Mouse (Mus musculus): ENCODE results near the gene Olfr1474. TPM values are rescaled to one million over a fixed set of nuclear protein-coding genes. Genes with fewer than 3 reads are reported as not detected.
"Not testable (repeated sequence)": the region's sequence is repeated elsewhere in the genome, so short reads cannot be mapped to it uniquely, and the experiment has no call there.

Olfr1474 gene
- not detected for total RNA-seq (2022)

DNA sequence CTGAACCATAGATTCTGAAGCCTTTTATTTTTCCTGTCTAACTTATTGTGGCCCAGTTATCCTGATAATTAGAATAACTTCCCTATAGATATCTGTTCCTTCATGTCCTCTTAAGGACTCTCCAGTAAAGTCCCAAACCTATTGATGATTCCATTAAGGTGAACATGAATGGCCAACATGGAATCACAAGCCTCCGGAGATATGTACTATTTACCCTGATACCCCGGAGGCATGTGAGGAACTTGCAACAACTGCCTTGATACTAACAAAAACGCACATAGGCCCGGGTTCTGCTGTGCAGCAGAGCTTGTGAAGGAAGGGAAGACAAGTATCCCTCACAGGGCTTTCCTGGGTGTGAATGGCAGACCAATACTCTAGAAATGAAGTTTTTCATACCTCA lies at the start of gene Olfr1474:
Gene Olfr1474 (plus strand): TSS at position 301 of the 400 bp plus-strand sequence.
- DNase-seq (ENCODE audit: low spot score in 2 of 2), result not testable (repeated sequence)

- not testable (repeated sequence) for DNase-seq (ENCODE audit: low spot score in 2 of 2)
Measured at GRCm38 (mm10) chr19:13443109-13443508, 26.3 kb upstream of the Olfr1474 start, which contains the start of gene Olfr1471. Olfr1471 (plus strand) TSS chr19:13443409.

GRCm38 (mm10) chr19:13455986-13456385 lies 13.4 kb upstream of the Olfr1474 start, which contains the start of gene Olfr1472:
Olfr1472 (minus strand) TSS chr19:13456086.
- no peak for DNase-seq (ENCODE audit: low spot score in 2 of 2)

DNA sequence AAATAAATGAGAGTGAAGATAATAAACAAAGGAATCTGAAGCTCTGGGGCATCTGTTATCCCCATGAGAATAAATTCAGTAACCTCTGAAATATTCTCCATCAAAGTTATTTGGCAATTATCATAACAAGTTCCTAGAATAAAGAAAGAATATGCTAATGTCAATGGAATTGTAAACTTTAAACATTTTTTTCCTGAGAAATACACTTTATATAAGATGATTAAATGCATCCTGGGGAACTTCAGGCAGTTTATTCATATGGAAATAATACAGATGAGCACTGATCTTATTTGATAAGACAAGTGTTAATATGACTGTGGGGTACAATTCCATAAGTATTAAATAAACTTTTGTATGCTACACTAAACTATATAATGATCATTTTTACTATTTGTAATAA lies 10.7 kb downstream of the Olfr1474 start, which contains the start of gene Olfr1475:
Gene Olfr1475 (minus strand): TSS at position 101 of the 400 bp plus-strand sequence.
- DNase-seq (ENCODE audit: low spot score in 2 of 2), result no peak

DNA sequence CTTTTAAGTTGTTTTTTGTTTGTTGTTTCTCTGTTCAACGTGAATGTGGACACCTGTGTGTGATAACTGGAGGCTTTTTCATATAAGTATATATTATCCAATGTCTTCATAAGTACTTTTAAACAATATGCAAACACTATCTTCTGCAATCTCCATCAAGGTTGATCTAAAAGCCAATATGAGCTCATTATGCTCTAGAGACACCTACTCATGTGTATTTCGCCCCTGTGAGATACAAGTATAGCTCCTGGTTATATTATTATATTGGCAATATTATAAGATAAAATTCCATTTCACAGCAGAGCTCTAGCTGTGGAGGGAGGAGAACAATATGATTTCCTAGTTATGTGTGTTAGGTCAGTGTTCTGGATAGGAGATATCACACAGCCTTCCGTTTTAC lies 30.9 kb downstream of the Olfr1474 start, which contains the start of gene Olfr1477:
Gene Olfr1477 (plus strand): TSS at position 301 of the 400 bp plus-strand sequence.
- no peak for DNase-seq (ENCODE audit: low spot score in 2 of 2)

Other genes with a start within 250 kb of the Olfr1474 start
- gene Olfr1463, start 238.2 kb upstream of the Olfr1474 start, total RNA-seq (2022), result not detected
- not detected for gene Olfr1465, start 154.0 kb upstream of the Olfr1474 start, total RNA-seq (2022)
- gene Olfr1466, start 130.7 kb upstream of the Olfr1474 start, total RNA-seq (2022), result not detected
- not detected for gene Olfr1467, start 107.3 kb upstream of the Olfr1474 start, total RNA-seq (2022)
- not detected for gene Olfr1469, start 61.7 kb upstream of the Olfr1474 start, total RNA-seq (2022)
- not detected for gene Olfr1471, start 26.2 kb upstream of the Olfr1474 start, total RNA-seq (2022)
- not detected for gene Olfr1472, start 13.5 kb upstream of the Olfr1474 start, total RNA-seq (2022)
- not detected for gene Olfr1475, start 10.6 kb downstream of the Olfr1474 start, total RNA-seq (2022)
- gene Olfr1477, start 31.0 kb downstream of the Olfr1474 start, total RNA-seq (2022), result not detected
- gene Olfr1480, start 58.3 kb downstream of the Olfr1474 start, total RNA-seq (2022), result not detected
- not detected for gene Olfr1484, start 113.9 kb downstream of the Olfr1474 start, total RNA-seq (2022)
- not detected for gene Olfr1487, start 147.8 kb downstream of the Olfr1474 start, total RNA-seq (2022)
- not detected for gene Olfr1489, start 162.1 kb downstream of the Olfr1474 start, total RNA-seq (2022)
- gene Olfr1490, start 181.5 kb downstream of the Olfr1474 start, total RNA-seq (2022), result not detected
- not detected for gene Olfr1491, start 227.7 kb downstream of the Olfr1474 start, total RNA-seq (2022)

All from layer of hippocampus, adult 8-10 months (tissue).